Mouse (Mus musculus) lung, postnatal 0 days (tissue): ENCODE results near the gene Trim7. TPM values are rescaled to one million over a fixed set of nuclear protein-coding genes. Genes with fewer than 3 reads are reported as not detected.

Source experiments
- ATAC-seq: fragments of 200-750 bp; cut with Nextera tagmentation; 2 replicates; pipeline ENCODE4 v1.8.0; 2017; ENCODE audit warnings: moderate library complexity
- DNase-seq: peaks from one replicate; pipeline ENCODE4 v3.0.0-alpha.2; 2016; ENCODE audit warnings: low spot score
- H3K27ac ChIP-seq: fragments of 300-500 bp; sonication (generic); 2 replicates; pipeline ENCODE4 v1.5.1; 2014; ENCODE audit warnings: antibody characterized with exemption, mild to moderate bottlenecking, low read length, mixed read lengths
- H3K27me3 ChIP-seq: fragments of 300-500 bp; sonication (generic); replicated peaks from 2 replicates; pipeline ENCODE4 v1.6.1; 2014; ENCODE audit warnings: low read length, mixed read lengths; ENCODE audit not compliant: insufficient read depth
- H3K36me3 ChIP-seq: fragments of 300-500 bp; sonication (generic); 2 replicates; pipeline ENCODE4 v1.6.1; 2014; ENCODE audit warnings: low read length, mixed read lengths; ENCODE audit not compliant: insufficient read depth
- H3K4me1 ChIP-seq: fragments of 300-500 bp; sonication (generic); 2 replicates; pipeline ENCODE4 v1.6.1; 2014; ENCODE audit warnings: antibody characterized with exemption, low read depth, low read length, mixed read lengths; ENCODE audit not compliant: insufficient read depth
- H3K4me2 ChIP-seq: fragments of 300-500 bp; sonication (generic); replicated peaks from 2 replicates; pipeline ENCODE4 v1.6.1; 2014; ENCODE audit warnings: low read depth, mild to moderate bottlenecking, low read length, moderate library complexity, mixed read lengths
- H3K4me3 ChIP-seq: fragments of 300-500 bp; sonication (generic); 2 replicates; pipeline ENCODE4 v1.5.1; 2014; ENCODE audit warnings: low read depth, low read length
- H3K9ac ChIP-seq: fragments of 300-500 bp; sonication (generic); replicated peaks from 2 replicates; pipeline ENCODE4 v1.6.1; 2014; ENCODE audit warnings: low read depth, mild to moderate bottlenecking
- H3K9me3 ChIP-seq: fragments of 300-500 bp; sonication (generic); 2 replicates; pipeline ENCODE4 v1.6.1; 2016; ENCODE audit warnings: low read length, mixed read lengths
- CTCF ChIP-seq: IDR thresholded peaks from 2 replicates; pipeline ENCODE4 v1.5.1; 2016; ENCODE audit warnings: antibody characterized with exemption, mild to moderate bottlenecking
- EP300 ChIP-seq: IDR thresholded peaks from 2 replicates; pipeline ENCODE4 v1.6.1; 2016; ENCODE audit warnings: antibody characterized with exemption, mild to moderate bottlenecking, control low read depth
- WGBS: fragments of 180-500 bp; shearing (Covaris S2); extraction: QIAGEN DNeasy Blood & Tissue Kit; methylation state at CpG from one replicate; pipeline ENCODE4 v1.1.7; 2014; 5-methylcytosine and 5-hydroxymethylcytosine counted together
- polyA plus RNA-seq: library from polyadenylated mRNA; unstranded; fragments of >200 nt; fragmentation: Nextera tagmentation; extraction: Ambion mirVana; gene quantifications from 2 replicates; pipeline ENCODE4 v1.2.1, GENCODE M21; 2015

The Trim7 gene
- polyA plus RNA-seq, 1 experiment from 2014 or later: 1.2 TPM

DNA sequence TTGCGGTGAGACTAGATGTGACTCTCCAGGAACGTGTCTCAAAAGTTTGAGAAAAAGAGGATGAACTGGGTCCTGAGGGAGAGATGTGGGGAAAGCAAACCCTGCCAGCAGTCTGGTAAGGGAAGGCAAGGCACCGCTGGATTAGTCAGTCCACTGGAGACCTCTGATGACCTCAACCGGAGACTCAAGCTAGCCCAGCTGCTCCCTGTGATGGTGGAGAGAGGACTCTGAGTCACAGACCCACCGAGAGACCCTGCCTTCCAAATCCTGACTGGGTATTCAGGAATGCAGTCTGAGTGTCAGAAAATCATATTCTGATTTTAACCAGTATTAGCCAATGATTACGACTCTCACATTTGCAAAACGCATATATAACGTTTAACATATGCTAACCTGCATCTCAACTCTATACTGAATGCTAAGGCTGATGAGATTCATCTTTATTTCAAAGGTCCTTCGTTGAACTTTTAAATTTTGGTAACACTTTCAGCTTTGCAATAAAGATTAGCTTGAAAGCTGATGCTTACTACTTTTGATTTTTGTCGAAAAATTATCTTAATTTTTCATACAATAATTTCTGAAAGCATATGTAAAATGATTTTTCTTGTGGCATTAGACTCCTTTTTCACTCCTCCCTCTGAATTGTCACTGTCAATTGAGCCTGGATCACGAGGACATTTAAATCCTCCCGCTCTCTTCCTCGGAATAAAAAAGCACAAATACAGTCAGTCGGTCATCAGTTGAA lies 3.0 kb upstream of the Trim7 start:
- H3K36me3 ChIP-seq: no peaks in the 10 kb centered on the region
- no peak overlapping the region for H3K9ac ChIP-seq
- no peaks in the 10 kb centered on the region for H3K9me3 ChIP-seq
- ATAC-seq: no peak
- H3K27ac ChIP-seq: no peak overlapping the region
- H3K4me3 ChIP-seq: peak overlapping the region; percentile 28; the same call in 1 of the 2 replicates
- H3K27me3 ChIP-seq: 0 out of 2 replicates have a peak, but pooled peaks cover 6% of the 10 kb centered on the region
- peak overlapping the region; percentile 52 for H3K4me2 ChIP-seq
- H3K4me1 ChIP-seq: peaks cover 6% of the 10 kb centered on the region; the same call in 1 of the 2 replicates
- WGBS: 38% methylated on average over 14 of the region's 14 CpGs
- DNase-seq: no peak
- TF ChIP-seq CTCF: no peak

DNA sequence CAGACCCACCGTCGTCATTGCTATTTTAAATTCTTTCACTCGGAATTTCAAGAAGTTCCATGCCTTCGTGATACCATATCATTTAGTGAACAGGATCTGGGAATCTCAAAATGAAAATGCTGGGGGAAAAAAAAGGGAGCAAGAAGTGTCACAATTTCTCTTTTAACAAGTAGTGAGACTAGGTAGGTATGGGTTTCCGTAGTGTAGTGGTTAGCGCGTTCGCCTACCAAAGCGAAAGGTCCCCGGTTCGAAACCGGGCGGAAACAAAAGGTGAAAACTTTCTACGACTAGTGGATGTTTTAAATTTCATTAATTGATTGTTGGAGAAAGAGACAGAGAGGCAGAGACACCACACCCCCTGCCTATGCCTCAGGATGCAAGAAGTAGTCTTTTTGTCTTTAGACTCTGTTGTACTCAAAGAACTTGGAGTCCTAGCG lies 2.4 kb upstream of the Trim7 start:
- Histone ChIP-seq H3K27ac (no peak overlapping the region), H3K4me1 (peaks cover 6% of the 10 kb centered on the region; the same call in 1 of the 2 replicates), H3K4me3 (peak overlapping the region; percentile 28), H3K27me3 (0 out of 2 replicates have a peak, but pooled peaks cover 6% of the 10 kb centered on the region), H3K4me2 (peak overlapping the region; percentile 52), H3K36me3 (no peaks in the 10 kb centered on the region), H3K9me3 (no peaks in the 10 kb centered on the region), H3K9ac (no peak overlapping the region)
- TF ChIP-seq EP300 (peak; percentile 48; the same call in 1 of the 2 replicates), CTCF (no peak)
- WGBS: 1% methylated on average over 15 of the region's 15 CpGs
- no peak for ATAC-seq
- DNase-seq: peak; percentile 68

DNA sequence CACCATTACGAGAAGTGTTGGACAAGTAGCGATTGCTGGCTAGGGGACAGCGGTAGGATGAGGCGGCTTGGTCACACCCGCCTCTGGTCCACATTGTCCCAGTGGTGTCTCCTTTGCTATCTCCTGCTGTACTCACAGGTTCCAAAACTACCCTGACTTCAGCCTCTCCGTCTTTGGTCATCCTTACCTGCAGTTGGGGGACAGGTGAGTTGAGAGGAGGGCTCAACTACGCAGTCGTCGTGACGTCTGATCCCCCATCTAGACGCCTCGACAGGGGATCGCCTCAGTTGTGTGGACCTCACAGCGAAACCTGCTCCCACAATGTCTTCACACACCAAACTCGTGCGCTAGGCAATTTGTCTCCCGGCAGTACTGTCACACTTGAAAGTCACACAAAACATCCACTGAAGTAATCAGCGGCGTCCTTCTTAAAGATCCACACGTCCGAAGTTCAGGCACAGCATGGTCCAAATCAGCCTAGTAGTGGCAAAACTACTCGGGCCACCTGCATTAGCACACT lies 1.6 kb upstream of the Trim7 start:
- DNase-seq (no peak), ATAC-seq (no peak)
- no peak for TF ChIP-seq EP300
- no peak for TF ChIP-seq CTCF
- WGBS: 8% methylated on average over 22 of the region's 22 CpGs
- Histone ChIP-seq H3K36me3 (no peaks in the 10 kb centered on the region), H3K9ac (no peak overlapping the region), H3K27ac (no peak overlapping the region), H3K4me1 (peaks cover 6% of the 10 kb centered on the region; the same call in 1 of the 2 replicates), H3K4me3 (peak overlapping the region; percentile 28; the same call in 1 of the 2 replicates), H3K4me2 (peak overlapping the region; percentile 52), H3K27me3 (0 out of 2 replicates have a peak, but pooled peaks cover 6% of the 10 kb centered on the region), H3K9me3 (no peaks in the 10 kb centered on the region)

DNA sequence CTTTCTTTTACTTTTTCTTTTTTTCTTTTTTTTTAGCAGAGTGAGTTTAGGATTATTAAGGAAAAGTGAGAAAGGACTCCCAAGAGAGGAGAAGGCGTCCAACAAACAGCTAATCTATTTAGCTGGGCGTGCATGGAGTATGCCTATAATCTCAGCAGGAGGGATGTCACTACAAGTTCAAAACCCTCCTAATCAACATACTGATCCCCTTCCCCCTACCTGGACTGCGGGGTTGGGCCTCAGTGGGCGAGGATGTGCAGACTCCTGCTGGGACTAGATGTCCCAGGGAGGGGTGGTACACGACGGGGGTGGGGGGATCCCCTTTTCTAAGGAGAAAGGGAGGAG lies 784 bp downstream of the Trim7 start:
- H3K9me3 ChIP-seq: no peaks in the 10 kb centered on the region
- TF ChIP-seq EP300 (no peak), CTCF (no peak)

DNA sequence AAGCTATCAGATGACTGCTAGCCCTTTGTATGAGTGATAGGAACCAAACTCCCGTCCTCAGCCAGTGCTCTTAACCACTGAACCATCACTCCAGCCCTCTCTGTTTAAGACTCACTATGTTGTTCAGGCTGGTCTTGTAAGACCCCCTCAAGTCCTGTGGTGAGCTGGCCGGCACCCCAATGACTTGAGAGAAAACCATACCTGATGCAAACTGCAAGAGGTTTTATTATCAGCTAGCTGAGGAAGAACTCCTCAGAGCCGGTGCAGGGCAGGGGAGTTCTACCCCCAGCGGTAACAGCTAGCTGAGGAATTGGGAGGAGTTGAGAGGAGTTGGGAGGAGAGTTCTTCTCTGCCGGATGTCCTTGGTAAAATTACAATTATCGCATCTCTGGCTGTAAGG lies 2.0 kb downstream of the Trim7 start:
- Histone ChIP-seq H3K9me3 (no peaks in the 10 kb centered on the region), H3K27me3 (0 out of 2 replicates have a peak, but pooled peaks cover 6% of the 10 kb centered on the region), H3K4me2 (no peak overlapping the region), H3K36me3 (no peaks in the 10 kb centered on the region), H3K4me3 (no peak overlapping the region), H3K9ac (no peak overlapping the region), H3K27ac (no peak overlapping the region), H3K4me1 (peaks cover 6% of the 10 kb centered on the region; the same call in 1 of the 2 replicates)
- TF ChIP-seq CTCF: no peak
- no peak for TF ChIP-seq EP300
- WGBS: 69% methylated on average over 6 of the region's 6 CpGs
- DNase-seq: no peak
- ATAC-seq: no peak

More for the DNA sequence above, 784 bp downstream of the Trim7 start:
- Histone ChIP-seq H3K36me3 (no peaks in the 10 kb centered on the region), H3K9ac (0 out of 2 replicates have a peak overlapping the region, but pooled peaks have one; percentile 29), H3K4me3 (peak overlapping the region; percentile 41), H3K27me3 (0 out of 2 replicates have a peak, but pooled peaks cover 6% of the 10 kb centered on the region), H3K4me2 (peak overlapping the region; percentile 61), H3K27ac (peak overlapping the region; percentile 44), H3K4me1 (peaks cover 6% of the 10 kb centered on the region; the same call in 1 of the 2 replicates)
- peak; percentile 55 for DNase-seq
- peak; percentile 13; the same call in 1 of the 2 replicates for ATAC-seq
- WGBS: 1% methylated on average over 6 of the region's 6 CpGs

DNA sequence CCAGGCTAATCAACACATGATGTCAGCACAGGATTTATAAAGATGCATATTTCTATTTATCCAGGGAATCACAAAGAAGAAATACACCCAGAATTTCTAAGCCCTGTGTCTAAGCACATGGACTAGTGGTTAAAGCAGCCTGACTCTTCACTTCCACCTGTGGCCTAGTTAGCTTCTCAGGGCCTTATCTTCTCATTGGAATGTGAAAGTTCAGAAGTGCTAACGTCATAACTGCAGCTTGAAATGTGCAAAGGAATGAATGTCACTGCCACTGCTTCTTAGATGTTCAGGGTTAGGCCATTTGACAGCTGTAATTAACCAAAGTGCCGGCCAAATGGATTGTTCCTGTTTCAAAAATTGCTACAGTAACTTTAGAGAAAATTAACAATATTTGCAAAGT lies 4.3 kb downstream of the Trim7 start:
- WGBS: 41% methylated on average over 2 of the region's 2 CpGs
- TF ChIP-seq CTCF (no peak), EP300 (peak; percentile 90)
- Histone ChIP-seq H3K9ac (no peak overlapping the region), H3K4me1 (no peaks in the 10 kb centered on the region), H3K36me3 (no peaks in the 10 kb centered on the region), H3K27me3 (no peaks in the 10 kb centered on the region), H3K27ac (no peak overlapping the region), H3K4me2 (no peak overlapping the region), H3K4me3 (no peak overlapping the region), H3K9me3 (no peaks in the 10 kb centered on the region)
- DNase-seq (peak; percentile 76), ATAC-seq (peak; percentile 11; the same call in 1 of the 2 replicates)
